Mouse (Mus musculus): ENCODE measurements around the gene Wtap.
"Not testable (repeated sequence)": the region's sequence is repeated elsewhere in the genome, so short reads cannot be mapped to it uniquely, and the experiment has no call there.

Wtap gene

GRCm38 (mm10) chr17:12960331-12960873 lies 33.6 kb downstream of the Wtap start, which contains the start of gene Acat2:
TSS of gene Acat2 (minus strand) at chr17:12960747.
- DNase-seq = peak; percentile 97

- DNase-seq = not testable (repeated sequence)
These were observed 34.6 kb downstream of the Wtap start for GRCm38 (mm10) chr17:12959377-12959776.

GRCm38 (mm10) chr17:12956664-12957063 lies 37.3 kb downstream of the Wtap start:
- peak; percentile 45 for DNase-seq

- DNase-seq = no peak
These were observed 44.3 kb downstream of the Wtap start for GRCm38 (mm10) chr17:12949669-12950068.

- DNase-seq = no peak
These were observed 51.4 kb downstream of the Wtap start for GRCm38 (mm10) chr17:12942459-12943162.

- DNase-seq = no peak
These were observed 52.3 kb downstream of the Wtap start for GRCm38 (mm10) chr17:12941543-12942260.

- peak; percentile 49 for DNase-seq
These were observed 53.7 kb downstream of the Wtap start, which contains the start of gene Acat3 for GRCm38 (mm10) chr17:12940151-12940805. TSS of gene Acat3 (minus strand) at chr17:12940600.

- not testable (repeated sequence) for DNase-seq
These were observed 54.4 kb downstream of the Wtap start for GRCm38 (mm10) chr17:12939377-12940148.

- no peak for DNase-seq
These were observed 55.9 kb downstream of the Wtap start for GRCm38 (mm10) chr17:12938077-12938476.

- no peak for DNase-seq
These were observed 56.5 kb downstream of the Wtap start for GRCm38 (mm10) chr17:12937412-12937970.

GRCm38 (mm10) chr17:12935719-12936118 lies 58.2 kb downstream of the Wtap start:
- no peak for DNase-seq

GRCm38 (mm10) chr17:12931576-12931975 lies 62.4 kb downstream of the Wtap start:
- not testable (repeated sequence) for DNase-seq

- DNase-seq = no peak
These were observed 68.2 kb downstream of the Wtap start for GRCm38 (mm10) chr17:12925703-12926180.

- no peak for DNase-seq
These were observed 69.0 kb downstream of the Wtap start for GRCm38 (mm10) chr17:12925001-12925400.

- no peak for DNase-seq
These were observed 72.9 kb downstream of the Wtap start for GRCm38 (mm10) chr17:12921073-12921472.

All from kidney, adult 18-20 months (tissue).